Mouse (Mus musculus) mouse trophoblast stem cell (cell line): ENCODE measurements around the gene Akr1cl.

ENCODE experiments used
- in situ Hi-C, 2 experiments: fragments of 300-500 bp; cut with MseI, MboI; formaldehyde crosslinking; loops; 2 replicates in 1 of 2; 3 replicates in 1 of 2; pipeline ENCODE4 v1.15.1; 2025

Gene Akr1cl

GRCm38 (mm10) chr1:64993206-64993605 is 39.4 kb downstream of the Akr1cl start:
- in situ Hi-C loops, result no loop called here

- in situ Hi-C loops, result loop anchor here (5.0 to 10.0 kb wide), 2 partner anchors 271 to 273 kb away; no protein-coding TSS in a partner anchor
Measured at GRCm38 (mm10) chr1:64988176-64988575, 44.4 kb downstream of the Akr1cl start.

- in situ Hi-C loops, result loop anchor here (5.0 to 10.0 kb wide), 2 partner anchors 269 to 271 kb away; no protein-coding TSS in a partner anchor
Measured at GRCm38 (mm10) chr1:64986120-64986519, 46.4 kb downstream of the Akr1cl start.

GRCm38 (mm10) chr1:64983247-64983646 is 49.3 kb downstream of the Akr1cl start:
- in situ Hi-C loops, result loop anchor here in 1 of 2 experiments (10.0 kb wide), 1 partner anchor 268 kb away; no protein-coding TSS in a partner anchor

GRCm38 (mm10) chr1:64978321-64978799 is 54.2 kb downstream of the Akr1cl start:
- in situ Hi-C loops, result no loop called here

- in situ Hi-C loops, result no loop called here
Measured at GRCm38 (mm10) chr1:64975346-64975745, 57.2 kb downstream of the Akr1cl start.

GRCm38 (mm10) chr1:64970685-64971084 is 61.9 kb downstream of the Akr1cl start:
- in situ Hi-C loops, result no loop called here
